Mouse (Mus musculus): Measurements from ENCODE around the gene Carmil1. TPM values are rescaled to one million over a fixed set of nuclear protein-coding genes. Genes with fewer than 3 reads are reported as not detected.
"Not testable (repeated sequence)": the region's sequence is repeated elsewhere in the genome, so short reads cannot be mapped to it uniquely, and the experiment has no call there.

Gene Carmil1
- total RNA-seq, 2 experiments from 2014 or later, result 2.3 to 2.8 TPM

DNA sequence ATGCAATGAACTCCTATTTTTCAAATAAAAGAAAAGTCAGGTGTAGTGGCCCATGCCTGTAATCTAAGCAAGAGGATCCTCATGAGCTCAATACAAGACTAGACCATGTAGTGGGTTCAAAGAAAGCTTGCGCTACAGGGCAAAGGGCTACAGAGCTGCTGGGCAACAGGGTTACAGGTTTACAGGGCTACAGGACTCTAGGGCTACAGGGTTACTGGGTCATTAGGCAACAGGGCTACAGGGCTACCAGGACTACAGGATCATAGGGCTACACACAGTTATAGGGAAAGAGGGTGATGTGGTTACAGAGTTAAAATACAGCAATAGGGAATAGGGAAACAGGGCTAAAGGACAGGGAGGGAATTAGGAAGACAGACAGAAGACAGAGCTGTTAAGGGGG, 151.9 kb downstream of the Carmil1 start:
- Histone ChIP-seq H3K27ac (no peak overlapping the region), H3K4me3 (no peak overlapping the region)
- intact Hi-C loops (cut with DNase I), result no loop called here
- no peak for TF ChIP-seq CTCF (IDR thresholded peaks at IDR 0.05)
- no peak for DNase-seq

DNA sequence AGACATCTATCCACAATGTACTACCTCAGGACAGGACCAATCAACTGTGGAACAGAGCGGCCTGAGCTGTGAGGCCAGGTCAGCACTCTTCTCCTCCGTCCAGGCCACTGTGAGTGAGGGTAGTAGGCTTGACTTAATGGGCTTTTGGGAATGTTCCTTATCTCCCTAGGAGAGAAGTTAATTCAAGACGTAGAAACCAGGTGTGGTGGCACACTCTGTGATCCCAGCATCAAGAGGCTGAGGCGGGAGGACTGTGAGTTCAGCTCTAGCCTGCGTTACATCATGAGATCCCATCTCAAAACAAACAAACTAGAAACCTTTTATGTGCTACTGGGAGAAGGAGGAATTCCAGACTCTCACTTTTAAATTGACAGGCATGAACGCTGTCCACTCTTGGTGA, 154.7 kb downstream of the Carmil1 start:
- H3K4me3 ChIP-seq, result no peak overlapping the region
- TF ChIP-seq CTCF (IDR thresholded peaks at IDR 0.05), result no peak
- intact Hi-C loops (cut with DNase I), result no loop called here
- no peak for DNase-seq
- no peak overlapping the region for H3K27ac ChIP-seq

DNA sequence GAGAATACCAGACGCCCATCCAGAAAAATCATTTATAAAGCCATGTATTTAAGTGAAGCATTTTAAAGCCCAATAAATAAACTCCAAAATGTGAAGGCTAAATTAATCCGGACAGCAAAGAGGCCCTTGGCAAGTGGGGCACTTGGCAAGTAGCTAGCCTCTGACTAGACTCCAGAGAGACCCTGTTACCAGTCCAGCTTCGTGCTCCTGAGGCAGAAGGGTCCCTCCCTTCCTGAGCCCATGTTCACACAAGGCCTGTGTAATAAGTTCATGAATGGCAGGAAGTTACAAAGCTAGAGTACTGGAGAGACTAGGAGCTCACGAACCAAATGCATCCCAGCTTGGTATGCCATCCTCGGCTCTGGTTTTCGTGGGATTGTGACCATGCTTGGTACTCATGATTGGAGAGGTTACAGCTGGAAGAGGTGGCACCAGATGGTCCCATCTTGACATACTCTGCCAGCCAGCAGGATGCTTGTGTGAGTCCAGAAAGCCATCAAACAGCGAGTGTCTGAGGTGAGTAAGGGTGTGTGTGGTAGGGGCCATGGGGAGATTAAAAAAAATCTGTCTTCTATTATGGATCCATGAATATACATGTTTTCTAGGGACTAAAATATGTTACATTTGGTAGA, 163.3 kb downstream of the Carmil1 start:
- Histone ChIP-seq H3K4me3 (no peak overlapping the region), H3K27ac (no peak overlapping the region)
- no peak for DNase-seq
- no peak for TF ChIP-seq CTCF (IDR thresholded peaks at IDR 0.05)
- intact Hi-C loops (cut with DNase I), result no loop called here

DNA sequence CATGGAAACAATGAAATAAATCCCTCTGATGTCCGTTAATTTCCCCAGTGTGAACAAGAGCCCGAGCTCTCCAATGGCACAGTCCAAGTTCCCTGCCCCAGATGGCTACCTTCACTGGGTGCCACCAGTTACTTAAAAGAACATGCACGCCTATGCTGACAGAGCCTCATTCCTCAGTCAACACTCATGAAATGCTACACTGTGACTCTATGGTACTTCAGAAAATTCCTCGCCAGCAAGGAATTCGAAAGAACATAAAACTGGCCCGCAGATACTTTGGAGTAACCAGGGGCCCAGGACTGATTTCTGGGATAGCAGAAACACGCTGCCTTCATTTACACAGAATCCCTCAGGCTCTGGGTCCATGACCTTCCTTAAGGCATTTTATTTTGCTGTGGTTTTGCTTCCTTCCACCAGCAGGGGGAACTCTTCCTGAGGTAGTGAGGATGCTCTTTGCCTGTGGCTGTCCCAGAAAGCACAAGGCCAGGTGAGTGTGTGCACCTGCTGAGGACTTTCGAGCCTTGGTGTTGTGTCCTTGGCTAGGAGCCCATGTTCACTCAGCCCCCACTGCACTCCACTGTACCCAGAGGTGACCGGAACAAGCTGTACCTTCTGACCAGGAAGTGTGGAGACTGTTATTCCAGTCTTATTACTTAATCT, 167.8 kb downstream of the Carmil1 start:
- Histone ChIP-seq H3K4me3 (no peak overlapping the region), H3K27ac (no peak overlapping the region)
- TF ChIP-seq CTCF (IDR thresholded peaks at IDR 0.05), result peak; percentile 64
- DNase-seq, result peak; percentile 26
- intact Hi-C loops (cut with DNase I), result loop anchor here (2.0 kb wide), 1 partner anchor 168 kb away; the partner anchor contains the start of gene Carmil1

DNA sequence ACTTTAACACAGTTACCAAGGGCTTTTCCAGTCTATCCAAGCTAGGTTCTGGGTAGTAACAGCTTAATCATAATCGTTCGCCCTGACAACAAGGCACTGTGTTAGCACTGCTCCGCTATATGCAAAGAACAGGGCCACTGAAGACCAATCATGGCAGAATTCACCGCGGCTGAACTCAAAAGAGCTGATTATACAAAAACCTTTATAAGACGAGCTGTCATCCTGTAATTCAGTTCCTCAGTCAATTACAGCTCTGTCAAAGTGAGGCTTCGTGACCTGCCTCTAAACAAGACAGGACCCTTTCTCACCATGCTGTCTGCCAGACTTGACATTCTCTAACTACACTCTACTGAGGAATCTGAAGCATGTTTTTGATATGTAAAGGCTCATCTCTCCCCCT, 170.3 kb downstream of the Carmil1 start:
- DNase-seq, result no peak
- no peak overlapping the region for H3K27ac ChIP-seq
- intact Hi-C loops (cut with DNase I), result no loop called here
- no peak for TF ChIP-seq CTCF (IDR thresholded peaks at IDR 0.05)
- no peak overlapping the region for H3K4me3 ChIP-seq

DNA sequence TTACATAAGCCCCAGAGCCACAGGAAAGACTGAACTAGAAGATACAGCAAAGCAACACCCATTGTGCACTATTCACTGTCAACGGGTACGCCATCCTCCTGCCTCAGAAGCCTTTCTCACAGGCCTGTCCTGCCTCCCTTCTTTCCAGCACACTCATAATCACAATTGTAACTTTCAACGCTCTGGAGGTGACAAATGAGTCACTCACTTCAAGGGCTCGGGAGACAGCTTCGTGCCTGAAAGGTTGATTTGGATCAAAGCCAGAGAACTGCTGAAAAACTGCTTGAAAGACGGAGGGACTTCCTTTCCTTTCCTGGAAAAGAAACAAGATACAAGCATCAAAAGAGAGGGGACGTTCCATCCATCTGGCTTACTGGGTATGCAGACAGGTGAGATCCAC, 172.3 kb downstream of the Carmil1 start:
- intact Hi-C loops (cut with DNase I), result no loop called here
- DNase-seq, result no peak
- no peak for TF ChIP-seq CTCF (IDR thresholded peaks at IDR 0.05)
- Histone ChIP-seq H3K4me3 (no peak overlapping the region), H3K27ac (no peak overlapping the region)

DNA sequence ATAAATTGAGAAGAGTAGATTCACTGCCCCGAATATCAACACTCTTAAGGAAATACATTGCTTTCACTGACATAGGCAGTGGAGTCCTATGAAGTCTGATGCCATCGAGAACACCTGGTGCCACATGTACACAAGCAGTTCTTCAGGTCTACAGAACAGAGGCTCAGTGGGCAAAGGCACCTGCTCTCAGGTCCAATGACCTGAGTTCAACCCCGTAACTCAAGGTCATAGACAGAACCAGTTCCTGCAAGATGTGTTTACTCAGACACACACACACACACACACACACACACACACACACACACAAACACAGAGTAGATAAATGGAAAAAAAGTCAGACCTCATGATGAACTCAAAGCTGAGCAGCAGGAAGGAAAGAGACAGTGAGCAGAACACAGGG, 173.5 kb downstream of the Carmil1 start:
- Histone ChIP-seq H3K27ac (no peak overlapping the region), H3K4me3 (no peak overlapping the region)
- no peak for DNase-seq
- no peak for TF ChIP-seq CTCF (IDR thresholded peaks at IDR 0.05)
- intact Hi-C loops (cut with DNase I), result no loop called here

DNA sequence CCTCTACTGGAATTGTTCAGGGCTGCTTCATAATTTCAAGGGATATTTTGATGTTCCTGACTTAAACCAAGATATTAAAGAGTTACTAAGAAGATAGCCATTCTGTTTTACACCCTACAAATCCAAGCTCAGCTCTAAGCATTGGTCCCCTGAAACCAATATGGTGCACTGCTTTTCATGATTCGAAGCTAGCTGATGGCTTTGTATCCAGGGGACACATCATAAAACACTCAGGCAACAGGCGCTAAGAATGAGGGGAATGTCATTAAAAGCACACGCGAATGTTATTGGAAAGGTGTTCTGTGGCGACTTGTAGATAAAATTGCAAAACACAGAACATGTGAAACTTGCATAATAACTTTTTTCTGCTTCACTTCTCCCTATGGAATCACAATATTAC, 174.8 kb downstream of the Carmil1 start:
- intact Hi-C loops (cut with DNase I), result no loop called here
- no peak for DNase-seq
- no peak for TF ChIP-seq CTCF (IDR thresholded peaks at IDR 0.05)
- Histone ChIP-seq H3K27ac (no peak overlapping the region), H3K4me3 (no peak overlapping the region)

DNA sequence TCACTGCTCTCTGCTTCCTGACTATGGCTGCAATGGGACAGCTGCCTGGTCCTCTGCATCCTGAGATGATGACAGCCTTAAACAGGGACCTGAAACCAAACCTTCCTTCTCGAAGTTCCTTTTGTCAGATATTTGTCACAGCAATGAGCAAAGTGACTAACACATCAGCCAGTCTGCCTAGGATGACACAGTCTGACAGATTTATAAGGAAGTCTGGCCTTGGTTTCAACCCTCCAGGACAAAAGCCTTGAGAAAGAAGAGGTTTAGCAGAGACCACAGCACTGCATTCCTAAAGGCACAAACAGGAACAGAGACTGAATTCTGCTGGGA, 175.3 kb downstream of the Carmil1 start:
- Histone ChIP-seq H3K27ac (no peak overlapping the region), H3K4me3 (no peak overlapping the region)
- intact Hi-C loops (cut with DNase I), result no loop called here
- no peak for DNase-seq
- no peak for TF ChIP-seq CTCF (IDR thresholded peaks at IDR 0.05)

DNA sequence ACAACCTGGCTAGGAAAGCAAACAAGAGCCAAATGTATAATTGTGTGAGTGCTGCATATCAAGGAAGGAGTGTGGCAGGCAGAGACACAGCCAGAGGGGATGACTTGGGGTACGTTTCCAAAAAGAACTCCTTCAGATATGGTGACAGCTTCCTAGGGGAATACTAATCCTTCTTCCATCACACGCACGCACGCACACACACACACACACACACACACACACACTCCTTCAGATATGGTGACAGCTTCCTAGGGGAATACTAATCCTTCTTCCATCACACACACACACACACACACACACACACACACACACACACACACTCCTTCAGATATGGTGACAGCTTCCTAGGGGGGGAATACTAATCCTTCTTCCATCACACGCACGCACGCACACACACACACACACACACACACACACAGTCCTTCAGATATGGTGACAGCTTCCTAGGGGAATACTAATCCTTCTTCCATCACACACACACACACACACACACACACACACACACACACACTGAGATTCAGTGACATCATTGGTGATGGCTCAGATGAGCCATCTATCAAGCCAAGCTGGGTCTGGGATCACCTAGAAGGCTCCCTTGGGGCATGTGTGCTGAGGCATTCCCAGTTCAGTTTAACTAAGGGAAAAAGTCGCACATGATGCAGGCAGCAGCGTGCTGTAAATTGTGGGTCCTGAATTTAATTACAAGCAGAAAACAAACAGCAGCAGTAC, 175.8 kb downstream of the Carmil1 start:
- H3K27ac ChIP-seq; DNase-seq; intact Hi-C loops (cut with DNase I); H3K4me3 ChIP-seq: not testable (repeated sequence)

DNA sequence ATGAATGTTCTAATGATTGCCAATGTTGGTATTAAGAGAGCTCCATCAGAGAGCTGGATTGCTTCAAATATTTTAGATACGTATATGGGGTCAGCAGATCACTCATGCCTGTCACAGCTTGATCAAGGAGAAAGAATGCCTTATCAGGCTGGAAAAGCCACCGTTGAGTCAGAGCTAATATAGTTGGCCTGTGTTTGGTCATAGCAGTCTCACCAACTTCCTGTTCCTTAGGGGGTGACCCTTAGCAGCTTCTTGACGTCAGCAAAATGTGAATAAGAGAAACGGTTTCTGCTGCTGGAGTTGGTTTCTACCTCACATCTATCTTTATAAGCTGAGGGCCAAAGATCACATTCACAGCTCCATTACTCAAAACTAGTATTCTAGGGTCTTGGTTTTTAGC, 176.6 kb downstream of the Carmil1 start:
- intact Hi-C loops (cut with DNase I), result no loop called here
- no peak for DNase-seq
- no peak for TF ChIP-seq CTCF (IDR thresholded peaks at IDR 0.05)
- H3K4me3 ChIP-seq, result no peak overlapping the region
- H3K27ac ChIP-seq, result no peak overlapping the region

DNA sequence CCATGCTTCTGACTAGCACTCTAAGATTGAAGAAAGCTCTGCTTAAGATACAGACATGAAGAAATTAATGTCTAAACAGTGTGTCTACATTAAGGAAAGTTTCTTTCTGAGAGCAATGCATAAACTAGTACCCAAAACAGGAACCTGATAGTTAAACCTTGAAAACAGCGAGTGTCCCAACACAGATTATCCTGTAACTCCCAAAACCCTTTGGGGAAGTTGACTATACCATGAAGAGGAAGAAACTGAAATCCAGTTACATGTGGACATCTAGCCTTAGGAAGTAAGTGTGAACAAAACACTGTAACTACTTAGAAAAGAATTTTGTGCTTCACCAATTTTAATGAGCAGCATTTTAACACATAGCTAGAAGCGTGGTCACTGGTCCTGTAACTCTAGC, 177.4 kb downstream of the Carmil1 start:
- DNase-seq, result no peak
- no peak overlapping the region for H3K27ac ChIP-seq
- intact Hi-C loops (cut with DNase I), result no loop called here
- no peak overlapping the region for H3K4me3 ChIP-seq
- TF ChIP-seq CTCF (IDR thresholded peaks at IDR 0.05), result no peak

DNA sequence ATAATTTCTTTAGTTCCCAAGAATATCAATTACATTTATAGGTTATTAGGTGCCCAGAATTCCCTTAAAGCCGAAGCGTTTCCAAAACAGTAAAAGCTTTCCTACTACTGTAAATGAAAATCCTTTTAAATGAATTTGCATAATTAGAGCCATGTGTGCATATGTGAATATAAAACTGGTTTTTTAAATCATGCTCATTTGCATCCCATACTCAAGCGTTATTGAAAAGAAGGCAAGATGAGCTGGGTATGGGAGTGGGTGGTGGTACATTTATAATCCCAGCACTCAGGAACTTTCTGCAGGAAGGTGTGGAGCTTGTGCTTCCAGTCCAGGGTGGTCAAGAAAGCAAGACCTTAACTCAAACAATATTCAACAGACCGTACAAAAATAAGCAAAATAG, 178.3 kb downstream of the Carmil1 start:
- no peak for TF ChIP-seq CTCF (IDR thresholded peaks at IDR 0.05)
- H3K4me3 ChIP-seq, result no peak overlapping the region
- no peak for DNase-seq
- intact Hi-C loops (cut with DNase I), result no loop called here
- H3K27ac ChIP-seq, result no peak overlapping the region

All from gastrocnemius, adult 2 months (tissue).